Mouse (Mus musculus) lung, postnatal 0 days (tissue): ENCODE data around the gene Rnase2a. TPM values are rescaled to one million over a fixed set of nuclear protein-coding genes. Genes with fewer than 3 reads are reported as not detected.
A peak's percentile ranks its signal among the peaks of the same experiment; 100 is the strongest.
"Not testable (repeated sequence)": the region's sequence is repeated elsewhere in the genome, so short reads cannot be mapped to it uniquely, and the experiment has no call there.

Experiments
- ATAC-seq: fragments of 200-750 bp; cut with Nextera tagmentation; 2 replicates; pipeline ENCODE4 v1.8.0; 2017; ENCODE audit warnings: moderate library complexity
- DNase-seq: peaks from one replicate; pipeline ENCODE4 v3.0.0-alpha.2; 2016; ENCODE audit warnings: low spot score
- H3K27ac ChIP-seq: fragments of 300-500 bp; sonication (generic); 2 replicates; pipeline ENCODE4 v1.5.1; 2014; ENCODE audit warnings: antibody characterized with exemption, mild to moderate bottlenecking, low read length, mixed read lengths
- H3K27me3 ChIP-seq: fragments of 300-500 bp; sonication (generic); replicated peaks from 2 replicates; pipeline ENCODE4 v1.6.1; 2014; ENCODE audit warnings: low read length, mixed read lengths; ENCODE audit not compliant: insufficient read depth
- H3K36me3 ChIP-seq: fragments of 300-500 bp; sonication (generic); 2 replicates; pipeline ENCODE4 v1.6.1; 2014; ENCODE audit warnings: low read length, mixed read lengths; ENCODE audit not compliant: insufficient read depth
- H3K4me1 ChIP-seq: fragments of 300-500 bp; sonication (generic); 2 replicates; pipeline ENCODE4 v1.6.1; 2014; ENCODE audit warnings: antibody characterized with exemption, low read depth, low read length, mixed read lengths; ENCODE audit not compliant: insufficient read depth
- H3K4me2 ChIP-seq: fragments of 300-500 bp; sonication (generic); replicated peaks from 2 replicates; pipeline ENCODE4 v1.6.1; 2014; ENCODE audit warnings: low read depth, mild to moderate bottlenecking, low read length, moderate library complexity, mixed read lengths
- H3K4me3 ChIP-seq: fragments of 300-500 bp; sonication (generic); 2 replicates; pipeline ENCODE4 v1.5.1; 2014; ENCODE audit warnings: low read depth, low read length
- H3K9ac ChIP-seq: fragments of 300-500 bp; sonication (generic); replicated peaks from 2 replicates; pipeline ENCODE4 v1.6.1; 2014; ENCODE audit warnings: low read depth, mild to moderate bottlenecking
- H3K9me3 ChIP-seq: fragments of 300-500 bp; sonication (generic); 2 replicates; pipeline ENCODE4 v1.6.1; 2016; ENCODE audit warnings: low read length, mixed read lengths
- CTCF ChIP-seq: IDR thresholded peaks from 2 replicates; pipeline ENCODE4 v1.5.1; 2016; ENCODE audit warnings: antibody characterized with exemption, mild to moderate bottlenecking
- EP300 ChIP-seq: IDR thresholded peaks from 2 replicates; pipeline ENCODE4 v1.6.1; 2016; ENCODE audit warnings: antibody characterized with exemption, mild to moderate bottlenecking, control low read depth
- WGBS: fragments of 180-500 bp; shearing (Covaris S2); extraction: QIAGEN DNeasy Blood & Tissue Kit; methylation state at CpG from one replicate; pipeline ENCODE4 v1.1.7; 2014; 5-methylcytosine and 5-hydroxymethylcytosine counted together
- polyA plus RNA-seq: library from polyadenylated mRNA; unstranded; fragments of >200 nt; fragmentation: Nextera tagmentation; extraction: Ambion mirVana; gene quantifications from 2 replicates; pipeline ENCODE4 v1.2.1, GENCODE M21; 2015

The Rnase2a gene
- polyA plus RNA-seq, 1 experiment from 2014 or later, result not detected

DNA sequence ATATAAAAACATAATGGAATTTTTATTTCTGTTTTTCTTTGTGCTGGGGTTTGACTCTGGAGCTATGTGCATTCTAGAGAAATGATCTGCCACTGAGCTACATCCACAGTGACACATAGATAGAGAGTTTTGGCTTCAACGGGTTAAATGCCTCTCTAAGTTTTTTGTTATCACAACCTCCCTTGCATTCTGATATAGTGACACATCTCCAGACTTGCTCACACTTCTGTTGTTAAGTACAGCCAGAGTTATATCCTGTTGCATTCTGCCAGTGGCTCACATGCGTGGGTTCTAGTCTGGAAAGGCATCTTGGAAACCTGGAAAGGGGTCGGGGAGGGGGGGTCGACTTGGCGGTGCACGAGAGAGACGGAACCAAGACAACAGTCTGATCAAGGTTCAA, 3.8 kb upstream of the Rnase2a start:
- DNase-seq (no peak), ATAC-seq (no peak)
- Histone ChIP-seq H3K9me3 (no peaks in the 10 kb centered on the region), H3K4me3 (no peak overlapping the region), H3K27ac (no peak overlapping the region), H3K27me3 (no peaks in the 10 kb centered on the region), H3K36me3 (no peaks in the 10 kb centered on the region), H3K4me2 (no peak overlapping the region), H3K4me1 (no peaks in the 10 kb centered on the region), H3K9ac (no peak overlapping the region)
- TF ChIP-seq CTCF (no peak), EP300 (no peak)
- 84% methylated on average over 7 of the region's 7 CpGs for WGBS

DNA sequence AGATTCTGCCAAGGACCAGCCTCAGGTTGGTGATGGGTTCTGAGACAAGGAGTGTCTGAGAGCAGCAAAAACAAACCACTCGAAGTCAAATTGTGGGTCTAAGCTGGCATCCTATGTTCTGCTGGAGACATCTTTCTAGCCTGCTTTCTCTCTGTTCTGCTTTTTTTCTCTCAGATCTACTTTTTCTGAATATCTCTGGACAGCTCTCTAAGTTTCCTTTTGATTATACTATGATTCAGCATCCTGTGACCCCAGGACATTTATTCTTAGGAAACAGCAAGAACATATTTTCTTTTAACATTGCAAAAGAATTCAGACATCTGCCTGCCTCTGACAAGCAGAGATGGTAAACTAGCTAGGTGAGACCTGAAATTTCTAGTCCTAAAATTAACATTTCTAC, 2.3 kb downstream of the Rnase2a start:
- Histone ChIP-seq H3K9ac (no peak overlapping the region), H3K36me3 (no peaks in the 10 kb centered on the region)
- TF ChIP-seq CTCF, result no peak
- TF ChIP-seq EP300, result no peak

DNA sequence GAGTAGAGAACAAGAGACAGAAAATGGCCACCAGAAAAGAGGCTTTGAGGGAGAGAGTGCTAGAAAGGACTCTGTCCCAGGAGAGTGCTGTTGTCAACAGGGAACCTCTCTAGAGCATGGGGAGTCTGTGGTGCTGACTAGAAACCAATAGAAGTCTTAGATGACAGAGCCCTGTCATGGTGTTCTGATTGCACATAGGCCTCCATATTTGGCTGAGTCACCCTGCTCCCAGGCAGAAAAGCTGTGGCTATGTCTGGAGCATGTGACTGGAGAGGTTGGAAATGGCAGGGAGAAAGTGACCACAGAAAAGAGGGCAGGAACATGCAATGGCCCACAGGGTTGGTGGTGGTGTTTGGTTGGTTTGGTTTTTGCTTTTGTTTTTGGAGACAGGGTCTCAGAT, 3.7 kb downstream of the Rnase2a start:
- ATAC-seq, H3K4me3 ChIP-seq: not testable (repeated sequence)

More for the DNA sequence above, 2.3 kb downstream of the Rnase2a start:
- ATAC-seq (no peak), DNase-seq (no peak)
- Histone ChIP-seq H3K4me1 (no peaks in the 10 kb centered on the region), H3K9me3 (no peaks in the 10 kb centered on the region), H3K27ac (no peak overlapping the region), H3K4me2 (no peak overlapping the region), H3K4me3 (no peak overlapping the region), H3K27me3 (no peaks in the 10 kb centered on the region)
- WGBS, result 93% methylated on average over 1 of the region's 1 CpGs

DNA sequence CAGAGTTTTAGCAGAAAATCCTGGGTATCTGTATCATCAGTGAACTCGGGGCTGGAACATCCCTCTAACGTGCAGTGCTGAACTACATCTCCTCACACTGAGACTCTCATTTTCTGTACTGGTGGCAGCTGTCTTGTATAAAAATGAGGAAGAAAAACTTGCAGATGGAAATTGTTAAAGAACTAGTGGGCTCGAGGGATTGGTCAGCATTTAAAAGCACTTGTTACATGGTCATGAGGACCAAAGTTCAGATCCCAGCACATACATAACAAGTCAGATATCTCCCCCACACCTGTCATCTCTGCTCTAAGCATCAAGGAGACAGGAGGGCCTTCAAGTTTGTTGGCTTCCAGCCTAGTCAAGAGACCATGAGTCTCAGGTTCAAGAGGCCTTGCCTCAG, 5.6 kb downstream of the Rnase2a start:
- Histone ChIP-seq H3K4me2 (no peak overlapping the region), H3K4me3 (no peak overlapping the region), H3K9me3 (no peaks in the 10 kb centered on the region), H3K27ac (no peak overlapping the region), H3K9ac (no peak overlapping the region), H3K27me3 (no peaks in the 10 kb centered on the region), H3K36me3 (no peaks in the 10 kb centered on the region), H3K4me1 (no peaks in the 10 kb centered on the region)
- DNase-seq (no peak), ATAC-seq (no peak)
- TF ChIP-seq EP300 (no peak), CTCF (no peak)
- WGBS, result 60% methylated on average over 3 of the region's 3 CpGs

More for the DNA sequence above, 3.7 kb downstream of the Rnase2a start:
- H3K4me2 ChIP-seq, DNase-seq, H3K27me3 ChIP-seq, H3K36me3 ChIP-seq, H3K9ac ChIP-seq, H3K9me3 ChIP-seq, H3K4me1 ChIP-seq, H3K27ac ChIP-seq: not testable (repeated sequence)

DNA sequence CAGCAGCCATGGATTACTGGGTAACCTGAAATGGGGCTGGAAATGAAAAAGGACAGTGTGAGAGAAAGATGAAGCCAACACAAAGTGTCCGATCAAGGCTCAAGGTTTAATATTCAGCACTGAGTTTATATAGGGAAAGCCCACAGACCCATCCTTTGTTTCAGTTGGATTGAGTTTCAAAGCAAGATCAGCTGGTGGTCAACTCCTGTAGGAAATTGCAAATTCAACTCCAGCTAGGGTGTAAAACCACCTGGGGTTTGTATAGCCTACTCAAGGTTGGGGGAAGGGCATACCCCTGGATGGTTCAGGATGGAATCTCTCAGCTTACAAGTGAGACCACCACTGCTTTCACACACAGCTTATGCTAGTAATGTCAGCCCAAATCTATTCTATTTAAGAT, 8.2 kb downstream of the Rnase2a start:
- Histone ChIP-seq H3K4me3 (no peak overlapping the region), H3K4me1 (no peaks in the 10 kb centered on the region), H3K9ac (no peak overlapping the region), H3K9me3 (no peaks in the 10 kb centered on the region), H3K27me3 (no peaks in the 10 kb centered on the region), H3K4me2 (no peak overlapping the region), H3K27ac (no peak overlapping the region), H3K36me3 (no peaks in the 10 kb centered on the region)
- ATAC-seq (no peak), DNase-seq (no peak)
- 76% methylated on average over 1 of the region's 1 CpGs for WGBS
- TF ChIP-seq CTCF (no peak), EP300 (no peak)

DNA sequence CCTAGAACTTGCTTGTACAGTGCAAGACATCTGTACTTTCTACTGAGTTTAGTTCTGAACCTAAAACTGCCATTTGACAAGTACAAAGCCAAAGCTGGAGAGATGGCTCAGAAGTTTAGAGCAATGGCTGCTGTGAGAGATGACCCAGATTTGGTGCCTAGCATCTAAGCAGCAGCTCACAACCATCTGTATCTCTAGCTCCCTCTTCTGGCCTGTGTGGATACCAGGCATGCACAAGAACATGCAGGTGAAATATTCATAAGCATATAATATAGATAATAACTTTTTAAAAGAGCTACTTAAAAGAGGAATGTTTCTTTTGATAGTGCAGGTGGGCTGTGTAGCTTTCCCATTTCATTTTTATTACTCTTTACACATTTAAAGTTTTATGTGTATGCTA, 15.0 kb downstream of the Rnase2a start:
- Histone ChIP-seq H3K4me3 (no peak overlapping the region), H3K27me3 (no peaks in the 10 kb centered on the region), H3K4me2 (no peak overlapping the region), H3K36me3 (no peaks in the 10 kb centered on the region), H3K9me3 (no peaks in the 10 kb centered on the region), H3K9ac (no peak overlapping the region), H3K4me1 (no peaks in the 10 kb centered on the region), H3K27ac (no peak overlapping the region)
- ATAC-seq (no peak), DNase-seq (peak; percentile 60)
- TF ChIP-seq EP300, result no peak
- peak; percentile 75 for TF ChIP-seq CTCF

DNA sequence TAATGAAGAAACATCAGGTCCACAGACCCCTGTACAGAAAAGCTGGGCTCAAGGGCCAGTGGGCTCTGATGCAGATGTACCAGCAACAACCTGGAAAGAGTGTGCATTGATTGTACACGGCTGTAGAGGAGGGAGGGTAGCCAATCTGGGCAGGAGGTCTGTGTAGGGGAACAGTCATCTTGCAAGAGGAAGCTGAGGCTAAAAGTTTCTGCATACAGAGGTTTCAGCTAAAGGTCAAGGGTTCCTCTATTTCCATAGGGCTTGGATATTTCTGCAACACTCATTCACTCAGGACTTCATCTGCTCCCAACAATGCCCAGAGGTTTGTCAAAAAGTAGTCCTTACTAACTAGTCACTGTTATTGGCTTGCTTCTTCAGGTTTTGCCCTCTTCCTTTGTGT, 18.4 kb downstream of the Rnase2a start:
- not testable (repeated sequence) for H3K4me3 ChIP-seq, H3K4me1 ChIP-seq, H3K36me3 ChIP-seq, H3K9ac ChIP-seq, H3K27ac ChIP-seq, DNase-seq, H3K27me3 ChIP-seq, ATAC-seq, H3K9me3 ChIP-seq, H3K4me2 ChIP-seq
- WGBS, result 83% methylated on average over 1 of the region's 1 CpGs

DNA sequence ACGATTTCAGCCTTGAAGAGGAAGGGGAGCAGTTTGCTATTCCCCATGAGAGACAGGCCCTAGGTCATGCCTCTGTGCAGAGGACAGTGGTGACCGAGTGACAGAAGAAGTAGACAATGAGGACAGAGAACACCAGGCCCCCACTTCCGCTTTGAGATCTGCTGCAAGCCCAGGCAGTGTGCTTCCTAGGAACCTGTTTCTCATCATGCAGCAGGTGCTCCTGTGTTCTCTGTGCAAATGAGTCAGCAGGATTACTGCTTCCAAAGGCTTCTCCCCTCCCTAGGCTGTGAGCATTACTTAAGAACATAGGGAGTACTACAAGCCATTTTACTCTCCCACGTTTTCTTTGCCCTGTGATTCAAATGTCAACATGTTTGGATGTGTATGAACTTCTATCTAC, 26.3 kb downstream of the Rnase2a start:
- H3K9me3 ChIP-seq, H3K27me3 ChIP-seq, ATAC-seq, H3K9ac ChIP-seq, H3K4me2 ChIP-seq, H3K36me3 ChIP-seq, DNase-seq, H3K27ac ChIP-seq, H3K4me1 ChIP-seq, H3K4me3 ChIP-seq: not testable (repeated sequence)
- 61% methylated on average over 4 of the region's 4 CpGs for WGBS

DNA sequence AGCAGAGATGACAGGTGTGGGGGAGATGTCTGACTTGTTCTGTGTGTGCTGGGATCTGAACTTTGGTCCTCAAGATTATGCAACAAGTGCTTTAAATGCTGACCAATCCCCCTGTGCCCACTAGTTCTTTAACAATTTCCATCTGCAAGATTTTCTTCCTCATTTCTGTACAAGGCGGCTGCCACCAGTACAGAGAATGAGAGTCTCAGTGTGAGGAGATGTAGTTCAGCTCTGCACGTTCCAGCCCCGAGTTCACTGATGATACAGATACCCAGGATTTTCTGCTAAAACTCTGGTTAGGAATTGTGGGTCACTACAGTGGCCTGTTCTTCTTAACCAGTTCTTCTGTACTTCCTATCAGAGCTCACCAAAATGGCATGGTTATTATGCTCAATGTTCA, 35.8 kb downstream of the Rnase2a start:
- H3K4me1 ChIP-seq, H3K27ac ChIP-seq, H3K9ac ChIP-seq, H3K27me3 ChIP-seq, DNase-seq, H3K4me3 ChIP-seq, H3K36me3 ChIP-seq, H3K9me3 ChIP-seq, ATAC-seq, H3K4me2 ChIP-seq: not testable (repeated sequence)
- WGBS, result 88% methylated on average over 3 of the region's 3 CpGs
